Mouse (Mus musculus) brain, embryonic 14.5 days (tissue): ENCODE results near the gene Mob3b.

ENCODE experiments used
- CTCF ChIP-seq: fragments of 200-500 bp; IDR thresholded peaks from 2 replicates; pipeline ENCODE4 v1.5.1; 2012; ENCODE audit warnings: inconsistent platforms, mild to moderate bottlenecking, moderate library complexity, borderline replicate concordance; ENCODE audit not compliant: insufficient read depth, insufficient read length; ENCODE audit errors: extremely low read depth
- POLR2A ChIP-seq: fragments of 200-500 bp; IDR thresholded peaks from 2 replicates; pipeline ENCODE4 v1.6.1; 2012; ENCODE audit warnings: mild to moderate bottlenecking, inconsistent platforms, borderline replicate concordance; ENCODE audit not compliant: poor library complexity, insufficient read depth, insufficient read length, severe bottlenecking; ENCODE audit errors: extremely low read depth

- TF ChIP-seq POLR2A (no peak), CTCF (no peak)
These were observed 152.8 kb downstream of the Mob3b start for GRCm38 (mm10) chr4:35004473-35004872.
